Comparison of ENCODE assay signal across 9 mouse cellular contexts in the genomic region with DNA sequence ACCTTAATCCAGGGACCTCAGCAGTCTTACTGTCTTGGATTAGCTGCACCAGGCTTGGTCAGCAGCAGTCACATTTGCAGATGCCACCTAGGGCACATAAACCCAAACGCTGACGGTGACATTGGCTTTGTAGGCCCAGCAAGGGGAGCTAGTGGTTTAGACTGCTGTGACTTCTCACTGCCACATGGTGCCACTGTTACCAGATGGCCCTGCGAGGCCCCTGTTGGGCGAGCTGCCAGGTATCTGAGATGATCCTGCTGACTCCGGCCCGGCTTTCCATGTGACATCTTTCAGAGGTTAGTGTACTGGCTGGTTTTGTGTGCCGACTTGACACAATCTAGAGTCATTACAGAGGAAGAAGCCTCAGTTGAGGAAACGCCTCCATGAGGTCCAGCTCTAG. TPM values are rescaled to one million over a fixed set of nuclear protein-coding genes. Genes with fewer than 3 reads are reported as not detected.
DNase-seq lines count a peak whose midpoint lies in the region; ATAC-seq lines count a peak whose summit lies in the region.
"Had no signal": no experiment of that assay in that cellular context is flagged by ENCODE, and none has a peak within 500 bp of the region (broad histone marks: within the 10 kb centered on the region; RNA-seq: fewer than 3 reads in every experiment).

No protein-coding gene starts in this region.

- H3K4me1 ChIP-seq in midbrain, embryonic 13.5 days (replicated peaks): no peaks in the 10 kb centered on the region
- peaks cover 5% of the 10 kb centered on the region for H3K4me1 ChIP-seq in hindbrain, embryonic 10.5 days (replicated peaks)

- H3K4me2 ChIP-seq in midbrain, embryonic 13.5 days (replicated peaks): no peak overlapping the region

- H3K27ac ChIP-seq in midbrain, embryonic 13.5 days: no peak overlapping the region
- H3K27ac ChIP-seq in hindbrain, embryonic 10.5 days: no peak overlapping the region
- H3K27ac ChIP-seq: macrophage had no signal

- ATAC-seq in midbrain, embryonic 13.5 days: no peak

- H3K36me3 ChIP-seq in midbrain, embryonic 13.5 days: no peaks in the 10 kb centered on the region
- no peaks in the 10 kb centered on the region for H3K36me3 ChIP-seq in hindbrain, embryonic 10.5 days

- peak; percentile 45 to 51 for DNase-seq in heart, adult 9 months (ENCODE audit: low spot score in 2 of 2)
- DNase-seq in heart, adult 8-10 months (ENCODE audit: low spot score): no peak
- peak; percentile 59 to 61 for DNase-seq in B cell, adult 2 months
- DNase-seq in cerebellum, adult 11-12 months: peak; percentile 94
- DNase-seq in heart, postnatal 10 days: peak; percentile 83 to 87
- peak; percentile 81 for DNase-seq in retina, postnatal 7 days (ENCODE audit: low read depth, low spot score)
- no peak for DNase-seq in hindbrain, embryonic 10.5 days (ENCODE audit: low spot score)

- no peak overlapping the region for H3K4me3 ChIP-seq in midbrain, embryonic 13.5 days (replicated peaks)
- no peak overlapping the region for H3K4me3 ChIP-seq in hindbrain, embryonic 10.5 days

- H3K9ac ChIP-seq in midbrain, embryonic 13.5 days (replicated peaks): no peak overlapping the region

- H3K9me3 ChIP-seq in midbrain, embryonic 13.5 days: no peaks in the 10 kb centered on the region
- no peaks in the 10 kb centered on the region for H3K9me3 ChIP-seq in hindbrain, embryonic 10.5 days

- intact Hi-C loops in heart, postnatal 10 days (cut with DNase I): no loop called here

- no peaks in the 10 kb centered on the region for H3K27me3 ChIP-seq in midbrain, embryonic 13.5 days
- no peaks in the 10 kb centered on the region for H3K27me3 ChIP-seq in hindbrain, embryonic 10.5 days (ENCODE audit: insufficient read depth, poor library complexity, severe bottlenecking)

- 64% methylated on average over 8 of the region's 8 CpGs for WGBS in midbrain, embryonic 13.5 days
- WGBS in hindbrain, embryonic 10.5 days: 74% methylated on average over 8 of the region's 8 CpGs

RNA-seq across cellular contexts. Expression of gene Gh, which starts 12.3 kb away (rescaled TPM):
- not detected for total RNA-seq in heart, adult 8-10 months (2022)
- not detected for total RNA-seq in heart, postnatal 10 days (2021)
- polyA plus RNA-seq in midbrain, embryonic 13.5 days (2015; fragmentation: Nextera tagmentation; extraction: Ambion mirVana): not detected in 2 replicates
- not detected in 2 replicates for polyA plus RNA-seq in hindbrain, embryonic 10.5 days (2016; fragmentation: Nextera tagmentation; extraction: Ambion mirVana)
- polyA plus RNA-seq: macrophage had no signal

RNA-seq across cellular contexts. Expression of gene Tcam1, which starts 12.9 kb away (rescaled TPM):
- total RNA-seq in heart, adult 8-10 months (2022): under 1 TPM in 1 of 4 experiments, not detected in 3; 0.08 TPM
- under 1 TPM in 1 of 2 experiments, not detected in 1; 0.07 TPM for total RNA-seq in heart, postnatal 10 days (2021)
- 0.16 and 0.18 TPM in 2 replicates for polyA plus RNA-seq in midbrain, embryonic 13.5 days (2015; fragmentation: Nextera tagmentation; extraction: Ambion mirVana)
- 0.12 and 0.25 TPM in 2 replicates for polyA plus RNA-seq in hindbrain, embryonic 10.5 days (2016; fragmentation: Nextera tagmentation; extraction: Ambion mirVana)

RNA-seq across cellular contexts. Expression of gene Smarcd2, which starts 16.6 kb away (rescaled TPM):
- total RNA-seq in heart, adult 8-10 months (2022): 10 to 100 TPM; 14.3 to 16.7 (median 15.5) TPM
- total RNA-seq in heart, postnatal 10 days (2021): 10 to 100 TPM; 28.1 to 28.4 TPM
- 10.8 and 11.4 TPM in 2 replicates for polyA plus RNA-seq in midbrain, embryonic 13.5 days (2015; fragmentation: Nextera tagmentation; extraction: Ambion mirVana)
- polyA plus RNA-seq in hindbrain, embryonic 10.5 days (2016; fragmentation: Nextera tagmentation; extraction: Ambion mirVana): 24.9 and 27.3 TPM in 2 replicates

RNA-seq across cellular contexts. Expression of gene Cd79b, which starts 25.2 kb away (rescaled TPM):
- total RNA-seq in heart, adult 8-10 months (2022): 1 to 10 TPM in 2 of 4 experiments, under 1 TPM in 2; 0.52 to 2.3 (median 1.0) TPM
- 1 to 10 TPM; 2.3 to 3.1 TPM for total RNA-seq in heart, postnatal 10 days (2021)
- 0.50 and 0.66 TPM in 2 replicates for polyA plus RNA-seq in midbrain, embryonic 13.5 days (2015; fragmentation: Nextera tagmentation; extraction: Ambion mirVana)
- 0.90 and 2.0 TPM in 2 replicates for polyA plus RNA-seq in hindbrain, embryonic 10.5 days (2016; fragmentation: Nextera tagmentation; extraction: Ambion mirVana)

RNA-seq across cellular contexts. Expression of gene Psmc5, which starts 33.4 kb away (rescaled TPM):
- total RNA-seq in heart, adult 8-10 months (2022): 100 to 1,000 TPM in 3 of 4 experiments, 10 to 100 TPM in 1; 99.8 to 112 (median 103) TPM
- 100 to 1,000 TPM; 107 to 109 TPM for total RNA-seq in heart, postnatal 10 days (2021)
- polyA plus RNA-seq in midbrain, embryonic 13.5 days (2015; fragmentation: Nextera tagmentation; extraction: Ambion mirVana): 324 and 341 TPM in 2 replicates
- 371 and 420 TPM in 2 replicates for polyA plus RNA-seq in hindbrain, embryonic 10.5 days (2016; fragmentation: Nextera tagmentation; extraction: Ambion mirVana)

Comparison
In these comparisons a context has a peak if more than half of its experiments do, and no peak if none do; other contexts are left out.
1. DNase-seq: peak in heart, adult 9 months (2 of 2), B cell, adult 2 months (2 of 2), cerebellum, adult 11-12 months (single experiment), heart, postnatal 10 days (2 of 2) and retina, postnatal 7 days (single experiment); none in heart, adult 8-10 months (single experiment) and hindbrain, embryonic 10.5 days (single experiment).